Mouse (Mus musculus): ENCODE measurements around the gene Ugt1a10. TPM values are rescaled to one million over a fixed set of nuclear protein-coding genes. Genes with fewer than 3 reads are reported as not detected.
"Not testable (repeated sequence)": the region's sequence is repeated elsewhere in the genome, so short reads cannot be mapped to it uniquely, and the experiment has no call there.

Gene Ugt1a10
- polyA plus RNA-seq, 1 experiment from 2014 or later = not detected

DNA sequence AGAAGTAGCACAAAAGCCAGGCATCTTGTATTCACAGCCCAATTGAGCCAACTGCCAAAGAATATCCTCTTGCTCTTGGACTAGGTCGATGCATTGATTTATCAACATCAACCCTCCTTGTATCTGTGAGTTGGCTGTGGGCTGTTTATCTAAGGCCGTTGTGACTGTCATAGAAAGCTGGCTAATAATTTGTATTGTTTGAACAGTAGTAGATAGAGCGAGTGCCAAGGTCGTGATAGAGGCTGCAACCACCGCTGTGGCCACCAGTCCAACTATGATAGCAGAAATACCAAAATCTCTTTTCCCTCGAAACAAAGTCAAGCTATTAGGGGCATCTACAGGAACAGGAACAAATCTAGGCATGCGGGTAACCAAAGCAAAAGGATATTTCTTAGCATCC is 117.0 kb downstream of the Ugt1a10 start:
- not testable (repeated sequence) for H3K27ac ChIP-seq (replicated peaks)
- H3K9me3 ChIP-seq = peaks cover 18% of the 10 kb centered on the region
- 84% methylated on average over 7 of the region's 7 CpGs for WGBS

DNA sequence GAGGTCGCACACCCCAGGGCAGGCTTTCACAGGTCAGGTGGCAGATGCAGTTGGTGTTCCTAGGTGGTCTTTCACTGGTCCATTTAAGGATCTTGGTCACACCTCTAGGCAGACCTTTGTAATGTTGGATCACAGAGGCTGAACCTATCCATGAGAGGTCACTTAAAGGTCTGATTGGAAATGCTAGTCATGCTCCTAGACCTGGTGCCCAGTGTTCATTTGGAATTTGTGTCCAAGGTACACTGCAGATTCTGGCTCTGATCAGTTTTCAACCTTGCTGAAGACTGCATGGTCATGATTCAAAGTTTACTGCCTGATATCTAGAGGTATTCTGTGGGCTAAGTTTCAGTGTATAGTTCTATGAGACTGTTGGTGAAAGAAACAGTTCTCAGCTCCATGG is 124.5 kb downstream of the Ugt1a10 start:
- no peaks in the 10 kb centered on the region for H3K4me1 ChIP-seq
- DNase-seq (ENCODE audit: low spot score) = no peak
- H3K4me3 ChIP-seq = no peak overlapping the region
- H3K27ac ChIP-seq (replicated peaks) = no peak overlapping the region
- H3K9me3 ChIP-seq = peaks cover 24% of the 10 kb centered on the region
- H3K27me3 ChIP-seq (replicated peaks; ENCODE audit: low read depth, poor library complexity, severe bottlenecking) = no peaks in the 10 kb centered on the region
- 88% methylated on average over 1 of the region's 1 CpGs for WGBS
- no peaks in the 10 kb centered on the region for H3K36me3 ChIP-seq (replicated peaks)

More for the DNA sequence above, 117.0 kb downstream of the Ugt1a10 start:
- not testable (repeated sequence) for DNase-seq (ENCODE audit: low spot score); H3K27me3 ChIP-seq (replicated peaks; ENCODE audit: low read depth, poor library complexity, severe bottlenecking); H3K36me3 ChIP-seq (replicated peaks); H3K4me1 ChIP-seq; H3K4me3 ChIP-seq

DNA sequence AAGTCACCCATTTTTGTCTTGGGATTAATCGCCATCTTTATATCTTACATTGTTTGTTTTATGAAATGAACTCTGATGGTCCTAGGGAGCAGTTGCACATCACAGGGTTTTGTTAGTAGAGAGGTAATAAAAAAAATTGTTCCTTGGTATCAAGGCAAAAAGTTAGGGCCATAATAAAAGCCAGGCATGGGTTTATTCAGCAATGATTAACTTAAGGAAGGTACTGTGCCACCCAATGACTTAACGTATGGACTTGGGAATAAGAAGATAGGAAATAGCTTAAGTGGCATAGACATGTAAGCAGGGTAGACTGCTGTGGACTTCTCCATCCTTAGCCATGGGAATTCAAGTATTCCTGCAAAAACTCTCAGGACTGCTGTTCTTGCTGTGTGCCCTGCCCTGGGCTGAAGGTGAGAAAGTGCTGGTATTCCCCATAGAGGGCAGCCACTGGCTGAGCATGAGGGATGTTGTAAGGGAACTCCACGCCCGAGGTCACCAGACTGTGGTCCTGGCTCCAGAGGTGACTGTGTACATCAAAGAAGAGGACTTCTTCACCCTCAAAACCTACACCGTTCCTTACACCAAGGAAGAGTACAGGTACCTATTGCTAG is 131.2 kb downstream of the Ugt1a10 start:
- whole genome bisulfite sequencing = 86% methylated on average over 5 of the region's 5 CpGs

GRCm38 (mm10) chr1:88192136-88192535 is 136.9 kb downstream of the Ugt1a10 start:
- Histone ChIP-seq H3K4me1 (no peaks in the 10 kb centered on the region), H3K27me3 (replicated peaks; ENCODE audit: low read depth, poor library complexity, severe bottlenecking) (no peaks in the 10 kb centered on the region), H3K4me3 (no peak overlapping the region), H3K27ac (replicated peaks) (no peak overlapping the region), H3K36me3 (replicated peaks) (no peaks in the 10 kb centered on the region), H3K9me3 (no peaks in the 10 kb centered on the region)
- no peak for DNase-seq (ENCODE audit: low spot score)
- 69% methylated on average over 3 of the region's 3 CpGs for WGBS

More for the DNA sequence above, 131.2 kb downstream of the Ugt1a10 start:
- no peaks in the 10 kb centered on the region for H3K9me3 ChIP-seq
- no peak for DNase-seq (ENCODE audit: low spot score)
- H3K27me3 ChIP-seq (replicated peaks; ENCODE audit: low read depth, poor library complexity, severe bottlenecking) = no peaks in the 10 kb centered on the region
- no peaks in the 10 kb centered on the region for H3K36me3 ChIP-seq (replicated peaks)
- H3K27ac ChIP-seq (replicated peaks) = no peak overlapping the region
- H3K4me3 ChIP-seq = no peak overlapping the region
- H3K4me1 ChIP-seq = no peaks in the 10 kb centered on the region

DNA sequence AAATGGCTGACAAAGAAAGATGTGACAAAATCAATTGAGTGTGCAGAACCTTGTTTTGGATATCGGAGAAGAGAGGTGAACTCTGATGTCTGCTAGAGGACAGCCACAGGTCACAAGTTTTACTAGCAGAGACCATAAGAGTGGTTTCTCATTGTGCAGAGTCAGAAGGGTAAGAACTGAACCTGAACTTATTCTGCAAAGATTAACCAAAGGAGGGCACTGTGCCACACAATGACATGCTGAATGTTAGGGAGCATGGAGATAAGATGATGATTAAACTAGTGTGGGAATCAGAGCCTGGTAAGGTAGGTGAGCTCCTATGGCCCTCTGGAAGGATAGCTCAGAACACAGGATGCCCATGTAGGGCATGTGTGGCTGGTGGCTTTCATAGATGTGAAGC is 140.5 kb downstream of the Ugt1a10 start:
- no peak overlapping the region for H3K4me3 ChIP-seq
- no peaks in the 10 kb centered on the region for H3K36me3 ChIP-seq (replicated peaks)
- no peak for DNase-seq (ENCODE audit: low spot score)
- no peaks in the 10 kb centered on the region for H3K9me3 ChIP-seq
- no peaks in the 10 kb centered on the region for H3K27me3 ChIP-seq (replicated peaks; ENCODE audit: low read depth, poor library complexity, severe bottlenecking)
- no peaks in the 10 kb centered on the region for H3K4me1 ChIP-seq
- WGBS = 94% methylated on average over 1 of the region's 1 CpGs
- H3K27ac ChIP-seq (replicated peaks) = no peak overlapping the region

- no peaks in the 10 kb centered on the region for H3K27me3 ChIP-seq (replicated peaks; ENCODE audit: low read depth, poor library complexity, severe bottlenecking)
- WGBS = 81% methylated on average over 3 of the region's 3 CpGs
- no peaks in the 10 kb centered on the region for H3K4me1 ChIP-seq
- DNase-seq (ENCODE audit: low spot score) = no peak
- H3K9me3 ChIP-seq = no peaks in the 10 kb centered on the region
- H3K36me3 ChIP-seq (replicated peaks) = no peaks in the 10 kb centered on the region
- H3K27ac ChIP-seq (replicated peaks) = no peak overlapping the region
- H3K4me3 ChIP-seq = no peak overlapping the region
Measured at GRCm38 (mm10) chr1:88197443-88197842, 142.3 kb downstream of the Ugt1a10 start.

- 0 out of 2 replicates have a peak, but pooled peaks cover 3% of the 10 kb centered on the region for H3K36me3 ChIP-seq (replicated peaks)
- no peak overlapping the region for H3K4me3 ChIP-seq
- 70% methylated on average over 2 of the region's 2 CpGs for WGBS
- peaks cover under 1% of the 10 kb centered on the region for H3K4me1 ChIP-seq
- DNase-seq (ENCODE audit: low spot score) = no peak
- H3K27me3 ChIP-seq (replicated peaks; ENCODE audit: low read depth, poor library complexity, severe bottlenecking) = peaks cover 6% of the 10 kb centered on the region; the same call in 1 of the 2 replicates
- H3K9me3 ChIP-seq = peaks cover 13% of the 10 kb centered on the region; the same call in 1 of the 2 replicates
- no peak overlapping the region for H3K27ac ChIP-seq (replicated peaks)
Measured at GRCm38 (mm10) chr1:88199996-88200395, 144.8 kb downstream of the Ugt1a10 start.

DNA sequence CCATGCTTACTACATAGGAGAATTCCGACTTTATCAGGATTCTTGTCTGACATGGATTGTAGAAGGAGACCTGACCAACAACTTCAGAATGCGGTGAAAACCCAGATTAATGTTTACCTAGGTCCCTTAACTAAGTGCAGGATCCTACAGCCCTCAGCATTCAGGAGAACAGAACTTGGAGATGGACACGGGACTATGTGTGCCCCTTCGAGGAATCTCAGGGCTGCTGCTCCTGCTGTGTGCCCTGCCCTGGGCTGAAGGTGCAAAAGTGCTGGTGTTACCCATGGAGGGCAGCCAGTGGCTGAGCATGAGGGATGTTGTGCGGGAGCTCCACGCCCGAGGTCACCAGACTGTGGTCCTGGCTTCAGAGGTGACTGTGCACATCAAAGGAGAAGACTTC is 145.3 kb downstream of the Ugt1a10 start, which contains the start of gene Ugt1a2:
Gene Ugt1a2 (plus strand): TSS at position 146 of the 400 bp plus-strand sequence.
- no peak for DNase-seq (ENCODE audit: low spot score)
- no peak within 1 kb of the TSS for H3K27ac ChIP-seq (replicated peaks)
- H3K4me1 ChIP-seq = peaks cover 5% of the 10 kb centered on the region
- 83% methylated on average over 7 of the region's 7 CpGs for WGBS
- H3K9me3 ChIP-seq = peaks cover 14% of the 10 kb centered on the region; the same call in 1 of the 2 replicates
- no peak within 1 kb of the TSS for H3K4me3 ChIP-seq
- peaks cover 7% of the 10 kb centered on the region; the same call in 1 of the 2 replicates for H3K27me3 ChIP-seq (replicated peaks; ENCODE audit: low read depth, poor library complexity, severe bottlenecking)
- H3K36me3 ChIP-seq (replicated peaks) = 0 out of 2 replicates have a peak, but pooled peaks cover 3% of the 10 kb centered on the region

DNA sequence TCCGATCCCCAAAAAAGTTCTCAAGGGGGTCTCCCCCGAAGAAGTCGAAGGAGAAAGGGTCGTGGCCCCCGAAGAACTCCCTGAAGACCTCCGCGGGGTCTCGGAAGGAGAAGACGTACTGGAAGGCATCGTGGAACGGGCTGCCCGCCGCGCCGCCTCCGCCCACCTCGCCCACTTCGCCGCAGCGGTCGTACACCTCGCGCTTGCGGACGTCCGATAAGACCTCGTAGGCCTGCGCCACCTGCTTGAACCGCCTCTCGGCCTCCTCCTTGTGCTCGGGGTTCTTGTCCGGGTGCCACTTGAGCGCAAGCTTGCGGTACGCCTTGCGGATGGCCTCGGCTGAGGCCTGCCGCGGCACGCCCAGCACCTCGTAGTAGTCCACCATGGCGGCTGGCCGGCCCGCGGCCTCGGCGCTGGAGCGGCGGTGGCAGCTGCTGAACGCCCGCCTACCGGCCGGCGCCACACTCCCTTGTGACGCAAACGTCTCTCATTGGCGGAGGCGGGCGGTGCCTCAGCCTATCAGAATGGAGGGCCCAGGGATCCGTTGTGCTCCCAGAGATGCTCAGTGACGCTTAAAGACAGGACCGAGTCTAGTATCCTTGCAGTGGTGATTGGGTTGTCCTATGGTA is 150.2 kb downstream of the Ugt1a10 start, which contains the start of gene Dnajb3:
Gene Dnajb3 (minus strand): TSS at position 489 of the 629 bp plus-strand sequence.
- Histone ChIP-seq H3K27ac (replicated peaks) (peak within 1 kb of the TSS; percentile 91), H3K9me3 (peaks cover 17% of the 10 kb centered on the region), H3K4me3 (peak within 1 kb of the TSS; percentile 67), H3K27me3 (replicated peaks; ENCODE audit: low read depth, poor library complexity, severe bottlenecking) (peaks cover 15% of the 10 kb centered on the region), H3K36me3 (replicated peaks) (0 out of 2 replicates have a peak, but pooled peaks cover 3% of the 10 kb centered on the region), H3K4me1 (peaks cover 8% of the 10 kb centered on the region)
- 7% methylated on average over 62 of the region's 62 CpGs for WGBS
- peak; percentile 90 for DNase-seq (ENCODE audit: low spot score)

DNA sequence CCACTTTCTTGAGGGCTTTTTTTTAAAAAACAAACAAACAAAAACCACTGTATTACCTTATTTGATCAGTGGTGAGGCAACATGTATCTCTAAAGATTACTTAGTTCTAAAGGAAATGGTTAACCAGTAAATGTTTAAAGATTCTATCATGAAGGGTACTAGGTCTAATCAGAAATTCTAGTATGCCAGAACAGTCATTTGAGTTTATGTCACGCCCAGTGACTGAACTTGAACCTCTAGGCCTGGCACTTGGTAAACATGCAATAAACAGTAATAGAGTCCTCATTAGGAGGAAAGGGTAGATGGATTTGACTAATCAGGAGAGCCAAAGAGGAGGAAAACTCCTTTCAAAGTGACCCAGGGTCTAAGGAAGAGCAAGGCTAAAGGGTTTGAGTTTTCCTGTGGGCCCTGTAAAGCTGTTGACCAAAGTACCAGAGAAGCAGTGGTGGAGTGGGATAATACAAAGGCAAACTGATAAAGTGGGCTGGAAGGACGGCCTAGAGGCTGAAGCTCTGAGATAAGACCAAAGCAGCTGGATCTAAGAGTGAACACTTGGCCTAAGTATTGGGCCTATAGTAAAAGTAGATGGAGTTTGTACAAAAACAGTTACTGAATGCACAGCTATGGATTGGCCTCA is 151.8 kb downstream of the Ugt1a10 start:
- DNase-seq (ENCODE audit: low spot score) = no peak
- 0 out of 2 replicates have a peak, but pooled peaks cover 3% of the 10 kb centered on the region for H3K36me3 ChIP-seq (replicated peaks)
- H3K27ac ChIP-seq (replicated peaks) = no peak overlapping the region
- peaks cover 15% of the 10 kb centered on the region for H3K27me3 ChIP-seq (replicated peaks; ENCODE audit: low read depth, poor library complexity, severe bottlenecking)
- peaks cover 24% of the 10 kb centered on the region for H3K9me3 ChIP-seq
- H3K4me3 ChIP-seq = no peak overlapping the region
- peaks cover 8% of the 10 kb centered on the region for H3K4me1 ChIP-seq
- WGBS = 76% methylated on average over 2 of the region's 2 CpGs

DNA sequence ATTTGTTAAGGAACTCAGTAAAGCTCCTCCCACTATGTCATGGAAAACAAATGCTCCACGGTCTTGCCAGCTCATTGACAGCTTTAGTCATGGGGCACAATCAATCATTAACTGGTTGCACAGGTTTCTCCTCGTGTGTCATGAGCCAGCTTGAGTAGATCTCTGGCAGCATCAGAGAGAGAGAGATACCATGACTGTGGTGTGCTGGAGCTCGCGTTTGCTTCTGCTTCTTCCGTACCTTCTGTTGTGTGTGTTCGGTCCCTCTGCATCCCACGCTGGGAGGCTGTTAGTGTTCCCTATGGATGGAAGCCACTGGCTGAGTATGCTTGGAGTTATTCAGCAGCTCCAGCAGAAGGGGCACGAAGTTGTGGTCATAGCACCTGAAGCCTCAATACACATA is 156.6 kb downstream of the Ugt1a10 start, which contains the start of gene Ugt1a1:
Gene Ugt1a1 (plus strand): TSS at position 148 of the 400 bp plus-strand sequence.
- WGBS = 69% methylated on average over 8 of the region's 8 CpGs
- peaks cover 5% of the 10 kb centered on the region for H3K27me3 ChIP-seq (replicated peaks; ENCODE audit: low read depth, poor library complexity, severe bottlenecking)
- peaks cover 52% of the 10 kb centered on the region for H3K9me3 ChIP-seq
- DNase-seq (ENCODE audit: low spot score) = no peak
- H3K4me1 ChIP-seq = no peaks in the 10 kb centered on the region
- H3K36me3 ChIP-seq (replicated peaks) = no peaks in the 10 kb centered on the region
- H3K4me3 ChIP-seq = no peak within 1 kb of the TSS
- no peak within 1 kb of the TSS for H3K27ac ChIP-seq (replicated peaks)

GRCm38 (mm10) chr1:88212341-88213045 is 157.3 kb downstream of the Ugt1a10 start:
- Histone ChIP-seq H3K4me3 (no peak overlapping the region), H3K36me3 (replicated peaks) (no peaks in the 10 kb centered on the region), H3K27ac (replicated peaks) (no peak overlapping the region), H3K9me3 (peaks cover 52% of the 10 kb centered on the region), H3K4me1 (no peaks in the 10 kb centered on the region), H3K27me3 (replicated peaks; ENCODE audit: low read depth, poor library complexity, severe bottlenecking) (no peaks in the 10 kb centered on the region)
- no peak for DNase-seq (ENCODE audit: low spot score)
- 63% methylated on average over 8 of the region's 8 CpGs for WGBS

Data from embryonic facial prominence, embryonic 10.5 days (tissue).